Mouse (Mus musculus) CD4-positive, CD25-positive, alpha-beta regulatory T cell (primary cell): ENCODE measurements around the gene Ran. TPM values are rescaled to one million over a fixed set of nuclear protein-coding genes. Genes with fewer than 3 reads are reported as not detected.

Experiments used
- polyA plus RNA-seq: library from polyadenylated mRNA; unstranded; fragments of 100-300 nt; shearing (Covaris generic); gene quantifications from one replicate; pipeline ENCODE4 v1.2.1, GENCODE M21; 2017

The Ran gene
- 194 TPM for polyA plus RNA-seq

DNA sequence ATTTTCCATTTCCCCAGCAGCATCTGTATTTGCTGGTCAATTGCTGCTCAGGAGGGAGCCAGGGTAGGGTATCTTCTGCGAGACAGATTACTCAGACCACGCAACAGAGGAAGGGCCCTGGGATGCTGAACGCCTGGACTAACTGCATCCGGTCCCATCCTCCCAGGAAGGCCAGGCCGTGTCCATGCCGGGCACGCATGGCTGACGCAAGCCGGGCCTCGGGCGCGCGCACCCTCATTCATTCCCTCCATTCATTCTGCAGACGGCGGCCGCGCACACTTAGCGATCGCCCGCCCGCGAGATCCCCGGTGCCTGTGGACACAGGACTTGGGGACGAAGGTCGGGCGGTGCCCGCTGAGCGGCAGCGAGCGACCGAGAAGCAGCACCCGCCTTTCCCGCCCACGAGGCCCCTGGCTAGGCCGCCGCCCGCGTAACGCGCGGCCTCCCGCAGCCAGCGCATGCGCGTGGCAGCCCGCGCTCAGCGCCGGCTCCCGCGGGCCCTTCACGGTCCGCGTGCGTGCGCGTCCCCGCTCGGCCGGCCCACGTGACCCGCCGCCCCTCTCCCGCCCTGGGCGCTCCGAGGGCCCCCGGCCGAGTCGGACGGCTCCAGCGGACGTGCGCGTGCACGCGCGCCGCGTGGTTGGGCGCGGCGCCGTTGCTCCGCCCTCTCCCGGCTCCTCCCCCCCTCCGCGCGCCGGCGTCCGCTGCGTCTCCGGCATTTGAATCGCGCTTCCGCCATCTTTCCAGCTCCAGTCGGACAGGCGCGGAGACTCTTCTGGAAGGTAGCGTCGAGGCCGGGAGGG is at the start of gene Ran:
Ran (plus strand) TSS at position 573 of the 803 bp plus-strand sequence.

DNA sequence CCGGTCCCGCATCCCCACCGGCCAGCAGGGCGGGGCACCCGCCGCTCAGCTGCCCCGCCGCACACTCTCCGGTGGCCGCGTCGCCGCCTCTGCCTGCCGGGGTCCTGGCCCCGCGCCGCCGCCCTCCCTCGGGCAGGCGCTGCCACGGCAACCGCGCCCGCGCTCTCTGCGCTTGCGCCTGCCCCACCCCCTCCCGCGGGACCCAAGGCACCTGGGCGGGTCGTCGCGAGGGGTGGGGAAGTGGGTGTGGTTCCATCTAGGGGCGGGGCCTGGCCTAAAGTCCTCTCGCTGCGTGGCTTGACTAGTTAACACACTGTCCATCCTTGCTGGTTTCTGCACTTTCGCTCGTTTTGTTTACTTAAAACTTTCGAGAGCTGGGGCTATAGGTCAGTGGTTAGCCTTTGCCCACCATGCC is 11.4 kb upstream of the Ran start, which contains the start of gene Stx2:
Stx2 (minus strand) TSS at position 163 of the 415 bp plus-strand sequence.

Other genes starting within 250 kb of the Ran start
- gene Rimbp2, start 66.6 kb upstream of the Ran start, polyA plus RNA-seq: 0.04 TPM
- gene Stx2, start 11.5 kb upstream of the Ran start, polyA plus RNA-seq: 13.4 TPM
- gene Adgrd1, start 76.7 kb downstream of the Ran start, polyA plus RNA-seq: 0.60 TPM